Mouse (Mus musculus) brain, embryonic 14.5 days (tissue): ENCODE results near the gene Sapcd1.

Experiments
- CTCF ChIP-seq: fragments of 200-500 bp; IDR thresholded peaks from 2 replicates; pipeline ENCODE4 v1.5.1; 2012; ENCODE audit warnings: inconsistent platforms, mild to moderate bottlenecking, moderate library complexity, borderline replicate concordance; ENCODE audit not compliant: insufficient read depth, insufficient read length; ENCODE audit errors: extremely low read depth
- POLR2A ChIP-seq: fragments of 200-500 bp; IDR thresholded peaks from 2 replicates; pipeline ENCODE4 v1.6.1; 2012; ENCODE audit warnings: mild to moderate bottlenecking, inconsistent platforms, borderline replicate concordance; ENCODE audit not compliant: poor library complexity, insufficient read depth, insufficient read length, severe bottlenecking; ENCODE audit errors: extremely low read depth

GRCm38 (mm10) chr17:35011440-35011839, 16.4 kb downstream of the Sapcd1 start:
- no peak for TF ChIP-seq POLR2A
- TF ChIP-seq CTCF, result no peak
